Mouse (Mus musculus) spleen, postnatal 14 days (tissue): ENCODE data around the gene Cd44.

Source experiments
- DNase-seq, 2 experiments: peaks; one replicate each; pipeline ENCODE4 v3.0.0; 2021 to 2022; ENCODE audit warnings: low spot score in 2 of 2

Cd44 gene

DNA sequence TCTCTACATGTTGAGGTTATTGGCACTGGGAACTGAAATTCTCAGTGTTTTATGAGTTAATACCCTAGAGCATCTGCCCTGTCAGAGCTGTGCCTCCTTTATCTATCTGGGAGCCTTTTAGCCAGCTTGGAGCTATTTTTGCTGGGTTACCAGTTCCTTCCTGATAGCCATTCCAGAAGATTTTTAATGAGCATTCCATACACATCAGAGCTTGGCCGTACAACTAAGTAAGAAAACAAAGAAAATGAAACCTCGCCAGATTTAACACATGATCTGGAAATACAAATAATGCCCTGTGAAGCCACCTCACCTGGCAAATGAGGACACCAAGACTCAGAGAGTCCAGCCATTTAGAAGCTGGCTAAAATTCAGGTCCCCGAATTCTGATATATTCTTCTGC lies 138.3 kb downstream of the Cd44 start:
- DNase-seq = no peak
